Mouse (Mus musculus) midbrain, embryonic 13.5 days (tissue): Measurements from ENCODE around the gene Tfap2b. TPM values are rescaled to one million over a fixed set of nuclear protein-coding genes. Genes with fewer than 3 reads are reported as not detected.

Experiments
- ATAC-seq: fragments of 200-750 bp; cut with Nextera tagmentation; 2 replicates; pipeline ENCODE4 v1.8.0; 2017; ENCODE audit warnings: mild to moderate bottlenecking, moderate TSS enrichment, moderate library complexity
- H3K27ac ChIP-seq: fragments of 300-500 bp; sonication (generic); 2 replicates; pipeline ENCODE4 v1.5.1; 2015; ENCODE audit warnings: inconsistent platforms, mild to moderate bottlenecking, moderate library complexity
- H3K27me3 ChIP-seq: fragments of 300-500 bp; sonication (generic); 2 replicates; pipeline ENCODE4 v1.6.1; 2015; ENCODE audit warnings: mild to moderate bottlenecking, inconsistent platforms
- H3K36me3 ChIP-seq: fragments of 300-500 bp; sonication (generic); 2 replicates; pipeline ENCODE4 v1.6.1; 2015; ENCODE audit warnings: mild to moderate bottlenecking, inconsistent platforms
- H3K4me1 ChIP-seq: fragments of 300-500 bp; sonication (generic); replicated peaks from 2 replicates; pipeline ENCODE4 v1.6.1; 2015; ENCODE audit warnings: inconsistent platforms
- H3K4me2 ChIP-seq: fragments of 300-500 bp; sonication (generic); replicated peaks from 2 replicates; pipeline ENCODE4 v1.6.1; 2015; ENCODE audit warnings: moderate library complexity, mild to moderate bottlenecking, inconsistent platforms
- H3K4me3 ChIP-seq: fragments of 300-500 bp; sonication (generic); replicated peaks from 2 replicates; pipeline ENCODE4 v1.5.1; 2015; ENCODE audit warnings: mild to moderate bottlenecking, inconsistent platforms
- H3K9ac ChIP-seq: fragments of 300-500 bp; sonication (generic); replicated peaks from 2 replicates; pipeline ENCODE4 v1.6.1; 2015; ENCODE audit warnings: mild to moderate bottlenecking, inconsistent platforms
- H3K9me3 ChIP-seq: fragments of 300-500 bp; sonication (generic); 2 replicates; pipeline ENCODE4 v1.6.1; 2016; ENCODE audit warnings: mild to moderate bottlenecking, inconsistent platforms
- WGBS: fragments of 180-500 bp; shearing (Covaris S2); methylation state at CpG from one replicate; pipeline ENCODE4 v1.1.7; 2015; 5-methylcytosine and 5-hydroxymethylcytosine counted together
- polyA plus RNA-seq: library from polyadenylated mRNA; unstranded; fragments of >200 nt; fragmentation: Nextera tagmentation; extraction: Ambion mirVana; gene quantifications from 2 replicates; pipeline ENCODE4 v1.2.1, GENCODE M21; 2015

Gene Tfap2b
- polyA plus RNA-seq, 1 experiment from 2014 or later: 296 TPM

- peak overlapping the region; percentile 73 for H3K9ac ChIP-seq
- no peak for ATAC-seq
- no peaks in the 10 kb centered on the region for H3K9me3 ChIP-seq
- no peaks in the 10 kb centered on the region; the same call in 1 of the 2 replicates for H3K4me1 ChIP-seq
- peaks cover 94% of the 10 kb centered on the region for H3K27me3 ChIP-seq
- peak overlapping the region; percentile 30 for H3K4me2 ChIP-seq
- no peaks in the 10 kb centered on the region for H3K36me3 ChIP-seq
- under 1% methylated on average over 4 of the region's 4 CpGs for WGBS
- peak overlapping the region; percentile 88 for H3K27ac ChIP-seq
- peak overlapping the region; percentile 43 for H3K4me3 ChIP-seq
These were observed 4.5 kb downstream of the Tfap2b start for GRCm38 (mm10) chr1:19213171-19213570.

GRCm38 (mm10) chr1:19213851-19214395 lies 5.2 kb downstream of the Tfap2b start:
- no peak for ATAC-seq
- H3K27me3 ChIP-seq: peaks cover 94% of the 10 kb centered on the region
- peak overlapping the region; percentile 80 for H3K9ac ChIP-seq
- peak overlapping the region; percentile 46 for H3K4me2 ChIP-seq
- H3K4me1 ChIP-seq: no peaks in the 10 kb centered on the region; the same call in 1 of the 2 replicates
- H3K9me3 ChIP-seq: no peaks in the 10 kb centered on the region
- H3K4me3 ChIP-seq: peak overlapping the region; percentile 43
- peak overlapping the region; percentile 88 for H3K27ac ChIP-seq
- WGBS: under 1% methylated on average over 35 of the region's 36 CpGs
- H3K36me3 ChIP-seq: no peaks in the 10 kb centered on the region

- no peaks in the 10 kb centered on the region for H3K4me1 ChIP-seq
- H3K4me3 ChIP-seq: peak overlapping the region; percentile 43
- H3K36me3 ChIP-seq: no peaks in the 10 kb centered on the region
- H3K27me3 ChIP-seq: peaks cover 96% of the 10 kb centered on the region
- H3K9ac ChIP-seq: peak overlapping the region; percentile 80
- peak overlapping the region; percentile 46 for H3K4me2 ChIP-seq
- WGBS: 2% methylated on average over 16 of the region's 16 CpGs
- peak overlapping the region; percentile 60 for H3K27ac ChIP-seq
- no peaks in the 10 kb centered on the region for H3K9me3 ChIP-seq
- ATAC-seq: peak; percentile 50
These were observed 8.7 kb downstream of the Tfap2b start for GRCm38 (mm10) chr1:19217391-19217790.

GRCm38 (mm10) chr1:19218221-19218620 lies 9.5 kb downstream of the Tfap2b start:
- Histone ChIP-seq H3K9me3 (no peaks in the 10 kb centered on the region), H3K4me2 (peak overlapping the region; percentile 46), H3K9ac (peak overlapping the region; percentile 80), H3K27me3 (peaks cover 96% of the 10 kb centered on the region), H3K4me1 (no peaks in the 10 kb centered on the region), H3K36me3 (no peaks in the 10 kb centered on the region), H3K27ac (peak overlapping the region; percentile 73), H3K4me3 (peak overlapping the region; percentile 43)
- ATAC-seq: no peak
- WGBS: 1% methylated on average over 7 of the region's 7 CpGs

GRCm38 (mm10) chr1:19219381-19219780 lies 10.7 kb downstream of the Tfap2b start:
- Histone ChIP-seq H3K27me3 (peaks cover 95% of the 10 kb centered on the region), H3K9me3 (no peaks in the 10 kb centered on the region), H3K36me3 (no peaks in the 10 kb centered on the region), H3K9ac (no peak overlapping the region), H3K4me2 (peak overlapping the region; percentile 34), H3K4me3 (peak overlapping the region; percentile 16), H3K27ac (0 out of 2 replicates have a peak overlapping the region, but pooled peaks have one; percentile 12), H3K4me1 (no peaks in the 10 kb centered on the region)
- ATAC-seq: no peak

- no peaks in the 10 kb centered on the region for H3K9me3 ChIP-seq
- no peak for ATAC-seq
- peak overlapping the region; percentile 34 for H3K4me2 ChIP-seq
- H3K36me3 ChIP-seq: no peaks in the 10 kb centered on the region
- no peaks in the 10 kb centered on the region for H3K4me1 ChIP-seq
- H3K4me3 ChIP-seq: peak overlapping the region; percentile 16
- WGBS: 0% methylated on average over 1 of the region's 1 CpGs
- H3K27me3 ChIP-seq: peaks cover 95% of the 10 kb centered on the region
- H3K27ac ChIP-seq: peak overlapping the region; percentile 12; the same call in 1 of the 2 replicates
- H3K9ac ChIP-seq: 0 out of 2 replicates have a peak overlapping the region, but pooled peaks have one; percentile 14
These were observed 11.8 kb downstream of the Tfap2b start for GRCm38 (mm10) chr1:19220564-19220963.

- Histone ChIP-seq H3K4me2 (peak overlapping the region; percentile 43), H3K27me3 (peaks cover 95% of the 10 kb centered on the region), H3K9me3 (no peaks in the 10 kb centered on the region), H3K4me1 (peaks cover under 1% of the 10 kb centered on the region; the same call in 1 of the 2 replicates), H3K27ac (0 out of 2 replicates have a peak overlapping the region, but pooled peaks have one; percentile 39), H3K36me3 (no peaks in the 10 kb centered on the region), H3K4me3 (peak overlapping the region; percentile 22), H3K9ac (0 out of 2 replicates have a peak overlapping the region, but pooled peaks have one; percentile 10)
- ATAC-seq: no peak
- WGBS: 0% methylated on average over 7 of the region's 7 CpGs
These were observed 12.9 kb downstream of the Tfap2b start for GRCm38 (mm10) chr1:19221601-19222000.

- WGBS: under 1% methylated on average over 8 of the region's 8 CpGs
- Histone ChIP-seq H3K27ac (no peak overlapping the region), H3K36me3 (no peaks in the 10 kb centered on the region), H3K27me3 (peaks cover 97% of the 10 kb centered on the region), H3K9ac (no peak overlapping the region), H3K4me2 (no peak overlapping the region; the same call in 1 of the 2 replicates), H3K9me3 (no peaks in the 10 kb centered on the region), H3K4me1 (peaks cover 3% of the 10 kb centered on the region; the same call in 1 of the 2 replicates), H3K4me3 (no peak overlapping the region)
- ATAC-seq: peak; percentile 32
These were observed 18.0 kb downstream of the Tfap2b start for GRCm38 (mm10) chr1:19226699-19227098.

- Histone ChIP-seq H3K9ac (no peak overlapping the region), H3K9me3 (no peaks in the 10 kb centered on the region), H3K36me3 (no peaks in the 10 kb centered on the region), H3K27me3 (peaks cover 94% of the 10 kb centered on the region), H3K4me3 (no peak overlapping the region), H3K4me2 (peak overlapping the region; percentile 2; the same call in 1 of the 2 replicates), H3K27ac (peak overlapping the region; percentile 44; the same call in 1 of the 2 replicates), H3K4me1 (peaks cover 3% of the 10 kb centered on the region; the same call in 1 of the 2 replicates)
- ATAC-seq: no peak
- WGBS: 1% methylated on average over 16 of the region's 16 CpGs
These were observed 22.3 kb downstream of the Tfap2b start for GRCm38 (mm10) chr1:19230926-19231573.

- ATAC-seq: no peak
- Histone ChIP-seq H3K9me3 (no peaks in the 10 kb centered on the region), H3K4me2 (no peak overlapping the region), H3K9ac (no peak overlapping the region), H3K27me3 (peaks cover 94% of the 10 kb centered on the region), H3K36me3 (no peaks in the 10 kb centered on the region), H3K4me3 (no peak overlapping the region), H3K4me1 (peaks cover 4% of the 10 kb centered on the region; the same call in 1 of the 2 replicates), H3K27ac (peak overlapping the region; percentile 44; the same call in 1 of the 2 replicates)
- 4% methylated on average over 16 of the region's 16 CpGs for WGBS
These were observed 22.9 kb downstream of the Tfap2b start for GRCm38 (mm10) chr1:19231574-19232080.

GRCm38 (mm10) chr1:19232743-19233142 lies 24.0 kb downstream of the Tfap2b start:
- Histone ChIP-seq H3K4me2 (no peak overlapping the region), H3K9me3 (no peaks in the 10 kb centered on the region), H3K4me3 (no peak overlapping the region), H3K36me3 (no peaks in the 10 kb centered on the region), H3K9ac (no peak overlapping the region), H3K27ac (0 out of 2 replicates have a peak overlapping the region, but pooled peaks have one; percentile 51), H3K4me1 (0 out of 2 replicates have a peak, but pooled peaks cover 3% of the 10 kb centered on the region), H3K27me3 (peaks cover 94% of the 10 kb centered on the region)
- 0% methylated on average over 1 of the region's 1 CpGs for WGBS
- peak; percentile 34; the same call in 1 of the 2 replicates for ATAC-seq

GRCm38 (mm10) chr1:19233857-19234256 lies 25.1 kb downstream of the Tfap2b start:
- H3K9me3 ChIP-seq: no peaks in the 10 kb centered on the region
- under 1% methylated on average over 19 of the region's 19 CpGs for WGBS
- H3K27me3 ChIP-seq: peaks cover 93% of the 10 kb centered on the region
- peak overlapping the region; percentile 64 for H3K27ac ChIP-seq
- H3K4me1 ChIP-seq: 0 out of 2 replicates have a peak, but pooled peaks cover 3% of the 10 kb centered on the region
- no peaks in the 10 kb centered on the region for H3K36me3 ChIP-seq
- H3K9ac ChIP-seq: no peak overlapping the region
- H3K4me3 ChIP-seq: no peak overlapping the region
- no peak overlapping the region for H3K4me2 ChIP-seq
- ATAC-seq: no peak
